Mouse (Mus musculus): ENCODE data around the gene Smarca1.

GRCm38 (mm10) chrX:47760212-47760611 is 132.6 kb downstream of the Smarca1 start:
- TF ChIP-seq POLR2A (IDR thresholded peaks at IDR 0.05; ENCODE audit: low read depth, low read length) (no peak), CTCF (conservative IDR thresholded peaks at IDR 0.05; ENCODE audit: insufficient read depth, insufficient read length, low read depth, low read length) (no peak)

Measured in kidney, adult 2 months (tissue).